Mouse (Mus musculus) MEL (cell line): ENCODE results near the gene Frg2f1. TPM values are rescaled to one million over a fixed set of nuclear protein-coding genes. Genes with fewer than 3 reads are reported as not detected.
A peak's percentile ranks its signal among the peaks of the same experiment; 100 is the strongest.
"Not testable (repeated sequence)": the region's sequence is repeated elsewhere in the genome, so short reads cannot be mapped to it uniquely, and the experiment has no call there.

Source experiments
- DNase-seq: peaks from one replicate; pipeline ENCODE4 v3.0.0; 2011; ENCODE audit warnings: low read depth, low spot score
- H3K27ac ChIP-seq: 2 replicates; pipeline ENCODE4 v1.5.1; 2012; ENCODE audit warnings: low read depth, mild to moderate bottlenecking, control low read depth, low read length, moderate library complexity; ENCODE audit not compliant: control insufficient read depth
- H3K27me3 ChIP-seq, 2 experiments: fragments of 150-350 bp in 1 of 2; sonication (generic) in 1 of 2; 2 replicates each; pipeline ENCODE4 v1.6.1; 2012; ENCODE audit warnings: low read length in 2 of 2, mild to moderate bottlenecking in 2 of 2, improper control_type of control experiment in 1 of 2, moderate library complexity in 1 of 2; ENCODE audit not compliant: insufficient read depth in 2 of 2, control insufficient read depth in 1 of 2
- H3K36me3 ChIP-seq, 2 experiments: 2 replicates each; pipeline ENCODE4 v1.6.1; 2012 to 2014; ENCODE audit warnings: low read length in 2 of 2, improper control_type of control experiment in 1 of 2, inconsistent platforms in 1 of 2, mild to moderate bottlenecking in 1 of 2; ENCODE audit not compliant: insufficient read depth in 2 of 2, control insufficient read depth in 1 of 2
- H3K4me1 ChIP-seq, 2 experiments: fragments of 150-350 bp in 1 of 2; sonication (generic) in 1 of 2; 2 replicates each; pipeline ENCODE4 v1.6.1; 2012; ENCODE audit warnings: low read length in 2 of 2, improper control_type of control experiment in 1 of 2, mild to moderate bottlenecking in 1 of 2; ENCODE audit not compliant: insufficient read depth in 2 of 2, control insufficient read depth in 1 of 2
- H3K4me3 ChIP-seq, 2 experiments: fragments of 150-350 bp in 1 of 2; sonication (generic) in 1 of 2; 2 replicates each; pipeline ENCODE4 v1.5.1; 2012; ENCODE audit warnings: low read depth in 2 of 2, low read length in 2 of 2, mild to moderate bottlenecking in 2 of 2, moderate library complexity in 2 of 2, control low read depth in 1 of 2, improper control_type of control experiment in 1 of 2; ENCODE audit not compliant: control insufficient read depth in 1 of 2, insufficient read depth in 1 of 2
- H3K79me2 ChIP-seq: 2 replicates; pipeline ENCODE4 v1.6.1; 2012; ENCODE audit warnings: mild to moderate bottlenecking, low read length, moderate library complexity; ENCODE audit not compliant: control insufficient read depth, poor library complexity, insufficient read depth
- H3K9ac ChIP-seq: 2 replicates; pipeline ENCODE4 v1.6.1; 2012; ENCODE audit warnings: low read depth, mild to moderate bottlenecking, control low read depth, low read length, moderate library complexity; ENCODE audit not compliant: control insufficient read depth, poor library complexity, severe bottlenecking
- H3K9me3 ChIP-seq: fragments of 150-350 bp; sonication (generic); replicated peaks from 2 replicates; pipeline ENCODE4 v1.6.1; 2012; ENCODE audit warnings: mild to moderate bottlenecking, low read length, improper control_type of control experiment, moderate library complexity; ENCODE audit not compliant: insufficient read depth
- CTCF ChIP-seq, 3 experiments: IDR thresholded peaks in 2 of 3; conservative IDR thresholded peaks in 1 of 3; 2 replicates each; pipeline ENCODE4 v1.5.1; 2011 to 2012; ENCODE audit warnings: low read length in 3 of 3, low read depth in 2 of 3, mild to moderate bottlenecking in 2 of 3, improper control_type of control experiment in 1 of 3, inconsistent platforms in 1 of 3, mixed read lengths in 1 of 3, moderate library complexity in 1 of 3; ENCODE audit not compliant: control insufficient read depth in 1 of 3, insufficient read depth in 1 of 3, poor library complexity in 1 of 3, severe bottlenecking in 1 of 3
- GABPA ChIP-seq: IDR thresholded peaks from 2 replicates; pipeline ENCODE4 v1.6.1; 2012; ENCODE audit warnings: low read depth, mild to moderate bottlenecking, inconsistent platforms, low read length, improper control_type of control experiment, moderate library complexity
- HCFC1 ChIP-seq: IDR thresholded peaks from 2 replicates; pipeline ENCODE4 v1.6.1; 2012; ENCODE audit warnings: low read depth, mild to moderate bottlenecking, inconsistent platforms, low read length, improper control_type of control experiment, moderate library complexity
- KAT2A ChIP-seq: conservative IDR thresholded peaks from 2 replicates; pipeline ENCODE4 v1.6.1; 2012; ENCODE audit warnings: low read depth, low read length, improper control_type of control experiment, inconsistent platforms
- MAX ChIP-seq: IDR thresholded peaks from 2 replicates; pipeline ENCODE4 v1.6.1; 2011; ENCODE audit warnings: low read length, improper control_type of control experiment
- MAZ ChIP-seq: IDR thresholded peaks from 2 replicates; pipeline ENCODE4 v1.6.1; 2012; ENCODE audit warnings: low read depth, mild to moderate bottlenecking, inconsistent platforms, low read length, improper control_type of control experiment
- MXI1 ChIP-seq: IDR thresholded peaks from 2 replicates; pipeline ENCODE4 v1.6.1; 2011; ENCODE audit warnings: mild to moderate bottlenecking, low read depth, low read length, improper control_type of control experiment
- MYB ChIP-seq: IDR thresholded peaks from 2 replicates; pipeline ENCODE4 v1.6.1; 2011; ENCODE audit warnings: mild to moderate bottlenecking, low read depth, low read length, improper control_type of control experiment
- MYC ChIP-seq: IDR thresholded peaks from 2 replicates; pipeline ENCODE4 v1.6.1; 2011; ENCODE audit warnings: low read depth, mild to moderate bottlenecking, low read length, improper control_type of control experiment, moderate library complexity
- NELFE ChIP-seq: IDR thresholded peaks from 2 replicates; pipeline ENCODE4 v1.6.1; 2011; ENCODE audit warnings: low read depth, low read length, improper control_type of control experiment
- POLR2A ChIP-seq, 2 experiments: IDR thresholded peaks; 2 replicates each; pipeline ENCODE4 v1.6.1; 2011 to 2012; ENCODE audit warnings: low read length in 2 of 2, mild to moderate bottlenecking in 2 of 2, control low read depth in 1 of 2, improper control_type of control experiment in 1 of 2, low read depth in 1 of 2, moderate library complexity in 1 of 2; ENCODE audit not compliant: control insufficient read depth in 1 of 2, insufficient read depth in 1 of 2, poor library complexity in 1 of 2
- SIN3A ChIP-seq: IDR thresholded peaks from 2 replicates; pipeline ENCODE4 v1.6.1; 2012; ENCODE audit warnings: low read length, improper control_type of control experiment, inconsistent platforms
- TBP ChIP-seq: IDR thresholded peaks from 2 replicates; pipeline ENCODE4 v1.8.0; 2011; ENCODE audit warnings: low read depth, low read length, improper control_type of control experiment
- TCF12 ChIP-seq: IDR thresholded peaks from 2 replicates; pipeline ENCODE4 v1.6.1; 2014; ENCODE audit warnings: low read depth, mild to moderate bottlenecking, inconsistent platforms, low read length, improper control_type of control experiment, moderate library complexity
- UBTF ChIP-seq: IDR thresholded peaks from 2 replicates; pipeline ENCODE4 v1.6.1; 2012; ENCODE audit warnings: low read depth, mild to moderate bottlenecking, inconsistent platforms, low read length, improper control_type of control experiment, moderate library complexity, borderline replicate concordance; ENCODE audit not compliant: insufficient read depth
- USF1 ChIP-seq: IDR thresholded peaks from 2 replicates; pipeline ENCODE4 v1.6.1; 2014; ENCODE audit warnings: low read depth, mild to moderate bottlenecking, inconsistent platforms, low read length, improper control_type of control experiment, moderate library complexity
- ZNF384 ChIP-seq: IDR thresholded peaks from 2 replicates; pipeline ENCODE4 v1.6.1; 2012; ENCODE audit warnings: low read depth, mild to moderate bottlenecking, inconsistent platforms, low read length, improper control_type of control experiment
- polyA plus RNA-seq, 2 experiments: library from polyadenylated mRNA; stranded (reverse) in 1 of 2; unstranded in 1 of 2; fragments of >175 nt in 1 of 2; fragments of >200 nt in 1 of 2; gene quantifications; 2 replicates each; pipeline versions ENCODE4 v1.2.1 to v1.2.4; 2012; ENCODE audit warnings: low replicate concordance in 2 of 2, low read depth in 1 of 2; ENCODE audit not compliant: insufficient read length in 2 of 2, insufficient read depth in 1 of 2, missing spikeins in 1 of 2
- total RNA-seq: library from RNA; depleted of rRNA; stranded (reverse); fragments of 300-350 nt; gene quantifications from 2 replicates; pipeline ENCODE4 v1.2.3, GENCODE M21; 2012

Frg2f1 gene
- total and polyA plus RNA-seq, 3 experiments: 1.5 to 2.0 TPM; not detected in 1

DNA sequence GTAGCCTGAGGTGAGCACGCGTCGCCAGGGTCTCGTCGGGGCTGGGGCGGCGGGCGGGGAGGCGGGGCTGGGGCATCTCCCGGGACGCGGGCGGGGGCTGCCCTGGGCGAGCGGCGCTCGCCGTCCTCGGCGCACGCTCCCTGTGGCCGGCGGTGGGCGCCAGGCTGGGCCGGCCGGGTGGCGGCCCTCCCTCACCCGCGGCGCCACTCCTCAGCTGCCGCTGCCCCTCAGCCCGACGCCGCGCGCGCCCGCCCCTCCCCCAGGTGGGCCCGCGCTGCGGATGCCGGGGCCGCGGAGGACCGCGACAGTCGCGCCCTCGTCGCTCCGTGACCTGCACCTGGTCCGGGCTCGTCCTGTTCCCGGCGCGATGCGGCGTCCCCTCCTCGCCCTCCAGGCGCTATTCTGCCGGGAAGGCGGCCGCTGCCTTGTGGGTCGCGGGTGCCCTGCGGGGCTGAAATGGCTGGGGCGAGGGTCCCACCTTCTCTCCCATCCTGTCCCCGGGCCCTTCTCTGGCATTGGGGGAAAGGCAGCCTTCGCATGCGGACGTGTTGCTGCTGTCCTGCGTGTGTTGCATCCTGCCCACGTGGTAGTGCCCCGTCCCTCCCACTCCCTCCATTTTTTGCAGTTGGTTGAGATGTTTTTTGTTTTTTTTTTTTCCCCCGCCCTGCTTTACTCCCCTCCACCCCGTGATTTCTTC, 655 bp upstream of the Frg2f1 start:
- H3K27me3 ChIP-seq: no peaks in the 10 kb centered on the region
- peaks cover 14 to 15% of the 10 kb centered on the region in 2 experiments for H3K4me1 ChIP-seq
- H3K9ac ChIP-seq: peak overlapping the region; percentile 97
- H3K36me3 ChIP-seq: peaks cover 0 to 25% of the 10 kb centered on the region in 2 experiments; a peak in 3 of 4 replicates
- DNase-seq: peak; percentile 69
- peak overlapping the region; percentile 95 for H3K4me3 ChIP-seq
- peak overlapping the region; percentile 69 for H3K27ac ChIP-seq
- H3K79me2 ChIP-seq: peaks cover 42% of the 10 kb centered on the region
- TF ChIP-seq POLR2A (IDR thresholded peaks at IDR 0.05; ENCODE audit: control insufficient read depth in 1 of 2, insufficient read depth in 1 of 2, low read depth in 1 of 2, low read length in 2 of 2, poor library complexity in 1 of 2) (0 out of 4 replicates have a peak, but pooled peaks of 1 of the 2 experiments have one; percentile 29), MXI1 (peak; percentile 98), NELFE (no peak), MAX (peak; percentile 88), KAT2A (no peak), TCF12 (0 out of 2 replicates have a peak, but pooled peaks have one; percentile 7), UBTF (0 out of 2 replicates have a peak, but pooled peaks have one; percentile 29), ZNF384 (peak; percentile 67; the same call in 1 of the 2 replicates), SIN3A (peak; percentile 86), HCFC1 (0 out of 2 replicates have a peak, but pooled peaks have one; percentile 35), MYC (peak; percentile 65), USF1 (peak; percentile 76), CTCF (IDR thresholded peaks at IDR 0.05 in 2 of 3, conservative IDR thresholded peaks at IDR 0.05 in 1 of 3; ENCODE audit: control insufficient read depth in 1 of 3, insufficient read depth in 1 of 3, low read depth in 2 of 3, low read length in 3 of 3, poor library complexity in 1 of 3, severe bottlenecking in 1 of 3) (no peak)
- H3K9me3 ChIP-seq: no peaks in the 10 kb centered on the region

DNA sequence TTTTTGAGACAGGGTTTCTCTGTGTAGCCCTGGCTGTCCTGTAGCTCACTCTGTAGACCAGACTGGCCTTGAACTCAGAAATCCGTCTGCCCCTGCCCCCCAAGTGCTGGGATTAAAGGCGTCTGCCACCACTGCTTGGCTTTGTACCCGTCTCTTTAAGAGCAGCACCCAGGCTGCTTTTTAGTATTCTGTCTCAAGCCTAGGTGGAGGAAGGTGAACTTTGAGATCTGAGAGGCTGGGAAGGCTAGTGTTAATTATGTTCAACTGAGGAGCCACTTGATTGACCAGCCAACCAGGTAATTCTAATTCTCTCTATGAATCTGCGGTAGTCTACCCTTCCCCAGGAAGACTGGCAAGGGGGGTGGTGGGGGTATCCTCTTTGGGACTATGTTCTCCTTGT, 1.9 kb downstream of the Frg2f1 start:
- Histone ChIP-seq H3K79me2 (peaks cover 31% of the 10 kb centered on the region), H3K27ac (no peak overlapping the region), H3K4me3 (no peak overlapping the region), H3K27me3 (no peaks in the 10 kb centered on the region), H3K9me3 (no peaks in the 10 kb centered on the region), H3K4me1 (peaks cover 14 to 15% of the 10 kb centered on the region in 2 experiments), H3K9ac (no peak overlapping the region), H3K36me3 (peaks cover 0 to 21% of the 10 kb centered on the region in 2 experiments; a peak in 2 of 4 replicates)
- DNase-seq: no peak
- TF ChIP-seq MAX: no peak
- TF ChIP-seq HCFC1: no peak
- no peak for TF ChIP-seq TBP
- TF ChIP-seq SIN3A: no peak
- no peak for TF ChIP-seq MAZ
- TF ChIP-seq GABPA: no peak
- no peak for TF ChIP-seq MYB

DNA sequence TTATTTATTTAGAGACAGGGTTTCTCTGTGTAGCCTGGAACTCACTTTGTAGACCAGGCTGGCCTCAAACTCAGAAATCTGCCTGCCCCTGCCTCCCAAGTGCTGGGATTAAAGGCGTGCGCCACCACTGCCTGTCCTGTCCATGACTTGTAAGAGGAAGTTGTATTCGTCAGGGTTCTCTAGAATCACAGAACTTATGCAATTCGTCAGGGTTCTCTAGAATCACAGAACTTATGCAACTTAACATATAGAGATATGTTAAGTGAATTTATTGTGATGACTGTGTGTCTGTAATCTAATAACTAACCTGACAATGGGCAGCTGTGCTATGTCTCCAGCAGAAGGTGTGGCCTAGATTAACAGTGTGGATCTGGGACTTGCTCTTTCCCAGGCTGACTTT, 2.7 kb downstream of the Frg2f1 start, which contains the start of gene Foxj3:
Gene Foxj3, plus strand, starts transcription at position 390 of the 400 bp plus-strand sequence.
- DNase-seq, H3K9me3 ChIP-seq, H3K4me3 ChIP-seq, H3K27me3 ChIP-seq, H3K9ac ChIP-seq, H3K27ac ChIP-seq: not testable (repeated sequence)
- H3K4me1 ChIP-seq: peaks cover 11 to 14% of the 10 kb centered on the region in 2 experiments
- H3K36me3 ChIP-seq: peaks cover 0 to 17% of the 10 kb centered on the region in 2 experiments; a peak in 2 of 4 replicates
- peaks cover 24% of the 10 kb centered on the region for H3K79me2 ChIP-seq
